Mouse (Mus musculus): Measurements from ENCODE around the gene Hdac4.

Hdac4 gene

DNA sequence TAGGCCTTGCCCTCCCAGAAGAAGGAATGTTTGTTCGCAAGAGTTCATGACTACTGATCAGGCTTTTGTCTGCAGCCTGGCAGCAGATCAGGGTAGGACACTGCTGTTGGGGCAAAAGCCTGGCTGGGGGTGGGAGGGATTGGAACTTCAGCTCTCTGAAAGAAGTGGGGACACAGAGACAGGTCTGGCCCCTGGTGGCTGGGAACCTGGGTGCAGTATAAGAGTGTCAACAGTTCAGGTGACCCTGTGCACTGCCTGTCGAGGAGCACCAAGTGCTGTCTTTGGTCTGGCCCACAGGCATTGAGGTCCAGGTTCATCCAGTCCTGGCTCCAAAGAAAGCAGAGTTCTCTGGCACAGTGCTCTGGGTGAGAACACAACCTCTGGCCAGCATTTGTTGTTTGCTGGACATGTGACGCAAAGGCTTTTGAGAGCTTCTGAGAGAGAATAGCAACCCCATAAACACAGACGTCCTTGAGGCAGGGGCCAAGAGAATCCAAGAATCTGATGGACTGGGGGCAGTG is 95.1 kb downstream of the Hdac4 start:
- DNase-seq (ENCODE audit: low spot score), result peak; percentile 43

- no peak for DNase-seq (ENCODE audit: low spot score)
Measured at GRCm38 (mm10) chr1:92099964-92100363, 95.5 kb downstream of the Hdac4 start.

- peak; percentile 56 for DNase-seq (ENCODE audit: low spot score)
Measured at GRCm38 (mm10) chr1:92099502-92099901, 96.0 kb downstream of the Hdac4 start.

- DNase-seq (ENCODE audit: low spot score), result no peak
Measured at GRCm38 (mm10) chr1:92098456-92098855, 97.0 kb downstream of the Hdac4 start.

GRCm38 (mm10) chr1:92096991-92097525 is 98.4 kb downstream of the Hdac4 start:
- DNase-seq (ENCODE audit: low spot score), result no peak

GRCm38 (mm10) chr1:92092286-92092685 is 103.2 kb downstream of the Hdac4 start:
- no peak for DNase-seq (ENCODE audit: low spot score)

- no peak for DNase-seq (ENCODE audit: low spot score)
Measured at GRCm38 (mm10) chr1:92087821-92088220, 107.7 kb downstream of the Hdac4 start.

- no peak for DNase-seq (ENCODE audit: low spot score)
Measured at GRCm38 (mm10) chr1:92087343-92087742, 108.2 kb downstream of the Hdac4 start.

DNA sequence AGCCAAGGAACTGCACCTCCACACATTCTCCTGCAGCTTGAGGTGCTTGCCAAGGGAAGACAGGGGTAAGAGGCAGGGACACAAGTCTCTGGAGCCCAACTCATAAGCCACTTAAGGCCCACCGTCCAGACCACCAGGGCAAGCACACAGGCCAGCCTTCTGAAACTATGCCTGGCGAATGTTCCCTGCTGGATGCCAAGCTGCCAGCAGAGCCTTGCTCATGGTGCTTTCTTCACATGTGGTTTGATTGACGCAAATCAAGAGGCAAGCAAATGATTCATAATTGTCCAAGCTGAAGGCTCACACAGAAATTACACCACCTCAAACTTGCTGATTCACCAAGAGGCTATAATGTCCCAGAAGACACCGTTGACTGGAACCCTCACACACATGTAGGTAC is 108.7 kb downstream of the Hdac4 start:
- DNase-seq (ENCODE audit: low spot score), result no peak

DNA sequence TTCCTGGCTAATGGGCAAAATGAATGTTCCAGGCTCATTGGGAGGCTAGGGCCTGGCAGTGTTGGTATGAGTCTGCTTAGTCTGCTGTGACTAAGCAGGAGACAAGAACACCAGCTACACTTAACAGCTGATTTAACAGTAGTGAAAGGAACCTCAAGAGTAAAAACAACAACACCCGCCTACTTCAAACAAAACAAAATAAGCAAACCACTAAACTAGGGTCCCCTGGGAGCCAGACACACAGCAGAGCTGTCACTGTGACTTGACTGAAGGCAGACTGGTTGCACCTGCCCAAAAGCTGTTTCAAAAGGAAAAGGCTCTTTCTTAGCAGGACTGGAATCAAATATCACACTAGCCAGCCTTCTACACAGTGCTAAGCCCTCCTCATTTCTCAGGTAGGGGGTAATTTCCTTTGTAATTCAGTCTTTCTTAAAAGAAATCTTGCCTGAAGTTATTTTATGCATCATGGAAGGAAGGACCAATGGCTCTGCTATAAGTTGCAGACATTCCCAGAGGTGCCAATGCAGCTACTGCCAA is 109.2 kb downstream of the Hdac4 start:
- DNase-seq (ENCODE audit: low spot score), result no peak

GRCm38 (mm10) chr1:92084738-92085137 is 110.8 kb downstream of the Hdac4 start:
- DNase-seq (ENCODE audit: low spot score), result no peak

- DNase-seq (ENCODE audit: low spot score), result no peak
Measured at GRCm38 (mm10) chr1:92084004-92084403, 111.5 kb downstream of the Hdac4 start.

DNA sequence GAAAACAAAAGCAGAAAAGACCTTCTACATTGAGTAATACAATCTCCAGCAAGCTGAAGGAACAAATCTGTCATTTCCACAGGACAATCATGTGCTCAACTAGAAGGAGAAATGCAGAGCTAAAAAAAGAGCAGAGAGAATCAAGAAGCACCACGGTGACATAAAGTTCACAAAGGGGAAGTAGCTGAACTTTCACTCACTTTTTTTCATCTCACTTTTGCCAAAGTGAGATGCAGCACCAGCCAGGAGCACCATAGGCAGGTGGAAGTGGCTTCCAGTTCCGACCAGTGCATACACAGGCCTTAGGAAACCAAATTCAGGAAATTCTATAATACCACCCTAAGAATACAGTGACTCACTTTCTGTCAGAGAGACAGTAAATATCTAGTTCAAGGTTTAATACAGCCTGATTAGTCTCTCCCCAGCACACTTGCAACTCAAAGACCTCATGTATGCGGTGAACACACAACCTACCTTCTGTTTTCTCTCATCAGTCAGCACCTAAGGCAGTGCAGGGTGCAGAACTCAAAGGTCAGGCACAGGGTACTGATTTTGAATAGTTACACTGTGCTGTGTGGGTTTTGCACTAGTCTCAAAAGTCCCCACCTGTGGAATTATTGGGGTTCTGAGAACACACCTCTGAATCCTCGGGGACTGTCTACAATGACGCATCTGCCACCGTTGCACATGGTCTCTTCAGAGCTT is 112.5 kb downstream of the Hdac4 start:
- DNase-seq (ENCODE audit: low spot score), result peak; percentile 2

GRCm38 (mm10) chr1:92082156-92082836 is 113.2 kb downstream of the Hdac4 start:
- DNase-seq (ENCODE audit: low spot score), result no peak

DNA sequence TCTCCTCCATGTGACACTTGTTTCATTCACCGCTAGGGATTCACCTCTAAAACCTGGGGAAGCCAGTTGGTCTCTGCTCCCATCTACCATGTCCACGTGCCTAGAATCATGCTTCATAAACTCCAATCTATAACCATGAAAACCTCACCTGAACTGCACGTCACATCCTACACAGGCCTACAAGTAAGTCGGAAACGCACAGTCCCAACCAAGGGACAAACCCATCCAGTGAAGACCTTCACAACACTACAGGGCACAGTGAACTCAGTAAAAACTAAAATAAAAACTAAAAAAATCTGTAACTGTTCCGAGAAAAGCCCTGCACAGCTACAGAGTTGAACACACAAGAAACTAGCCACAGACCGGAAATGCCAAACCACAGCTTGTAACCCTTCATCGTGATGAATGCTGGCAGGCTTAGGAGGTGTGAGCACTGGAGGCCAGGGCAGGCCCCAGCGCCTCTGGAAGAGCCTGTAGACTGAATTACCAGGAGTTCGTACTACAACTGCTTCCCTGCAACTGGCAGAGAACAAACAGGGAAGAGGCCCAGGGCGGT is 115.4 kb downstream of the Hdac4 start:
- no peak for DNase-seq (ENCODE audit: low spot score)

- DNase-seq (ENCODE audit: low spot score), result no peak
Measured at GRCm38 (mm10) chr1:92075312-92075711, 120.2 kb downstream of the Hdac4 start.

DNA sequence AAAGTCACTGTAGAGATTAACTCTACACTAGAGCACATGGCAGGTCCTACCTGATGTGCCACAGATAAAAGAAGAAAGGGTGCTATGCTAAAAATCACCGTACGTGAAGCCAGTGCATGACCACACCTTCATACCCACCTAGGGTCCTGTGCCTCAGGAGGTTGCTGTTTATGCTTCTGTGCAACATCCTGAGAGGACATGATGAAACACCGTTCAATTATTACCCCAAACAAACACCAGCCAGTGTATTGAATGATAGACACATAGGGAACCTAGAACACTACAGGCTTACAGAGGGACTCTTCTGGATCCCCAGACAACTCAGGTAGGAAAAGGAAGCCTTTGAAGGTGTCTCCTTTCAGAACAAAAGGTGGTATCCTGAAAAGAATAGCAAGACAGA is 120.8 kb downstream of the Hdac4 start:
- DNase-seq (ENCODE audit: low spot score), result no peak

DNA sequence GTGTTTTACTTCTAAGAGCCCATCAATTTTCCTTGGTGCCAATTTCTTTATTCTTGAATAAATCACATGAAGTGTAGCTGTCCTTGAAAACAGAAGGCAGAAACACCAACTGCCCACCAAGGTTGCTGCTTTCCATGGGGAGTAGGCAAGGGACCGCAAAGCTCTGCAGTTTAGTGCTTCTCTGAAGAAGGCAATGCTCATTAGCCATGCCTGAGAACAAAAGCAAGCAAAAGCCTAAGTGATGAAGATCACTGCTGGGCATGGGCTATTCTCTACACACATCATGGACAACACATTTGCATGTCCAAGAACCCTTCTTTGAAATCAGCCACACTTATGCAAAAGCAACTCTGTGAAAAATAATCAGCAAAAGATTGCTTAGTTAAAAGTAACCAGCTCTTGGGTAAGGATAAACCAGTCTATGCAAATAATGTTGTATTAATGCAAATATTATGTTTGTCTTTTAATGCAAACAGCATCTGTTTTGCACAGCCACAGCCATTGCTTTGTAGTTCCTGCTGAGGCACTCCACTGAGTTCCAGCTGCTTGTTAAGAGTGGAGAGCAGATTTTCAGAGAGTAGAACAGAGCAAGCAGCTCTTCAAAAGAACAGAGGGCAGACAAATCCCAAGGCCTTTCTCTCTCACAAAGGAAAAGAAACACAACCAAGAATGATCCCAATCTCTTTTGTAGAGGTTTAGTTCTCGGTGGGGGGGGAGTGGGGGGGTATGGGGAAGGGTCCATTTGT is 125.4 kb downstream of the Hdac4 start:
- DNase-seq (ENCODE audit: low spot score), result no peak

DNA sequence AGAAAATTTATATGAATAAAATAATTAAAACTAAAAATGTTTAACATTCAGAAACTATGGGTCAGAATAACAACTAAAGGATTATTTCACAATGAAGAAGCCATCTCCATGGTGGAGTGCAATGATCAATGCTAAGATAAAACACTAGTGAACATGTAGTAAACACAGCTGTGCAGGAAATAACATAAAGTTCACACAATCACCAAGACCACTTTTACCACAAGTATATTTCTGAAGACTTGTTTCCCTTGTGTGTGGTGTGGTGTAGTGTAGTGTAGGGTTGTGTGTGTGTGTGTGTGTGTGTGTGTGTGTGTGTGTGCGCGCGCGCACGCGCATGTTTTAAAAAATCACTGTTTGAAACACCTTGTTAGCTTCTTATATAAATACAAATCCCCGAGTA is 126.0 kb downstream of the Hdac4 start:
- DNase-seq (ENCODE audit: low spot score), result no peak

GRCm38 (mm10) chr1:92064307-92064706 is 131.2 kb downstream of the Hdac4 start:
- DNase-seq (ENCODE audit: low spot score), result no peak

GRCm38 (mm10) chr1:92063271-92063670 is 132.2 kb downstream of the Hdac4 start:
- no peak for DNase-seq (ENCODE audit: low spot score)

Measured in ovary, postnatal 36 days (tissue).